Mouse (Mus musculus): Measurements from ENCODE around the gene Klhl33. TPM values are rescaled to one million over a fixed set of nuclear protein-coding genes. Genes with fewer than 3 reads are reported as not detected.
"Not testable (repeated sequence)": the region's sequence is repeated elsewhere in the genome, so short reads cannot be mapped to it uniquely, and the experiment has no call there.

Klhl33 gene
- 1 to 10 TPM; 5.7 to 5.9 TPM for total RNA-seq (2021)

DNA sequence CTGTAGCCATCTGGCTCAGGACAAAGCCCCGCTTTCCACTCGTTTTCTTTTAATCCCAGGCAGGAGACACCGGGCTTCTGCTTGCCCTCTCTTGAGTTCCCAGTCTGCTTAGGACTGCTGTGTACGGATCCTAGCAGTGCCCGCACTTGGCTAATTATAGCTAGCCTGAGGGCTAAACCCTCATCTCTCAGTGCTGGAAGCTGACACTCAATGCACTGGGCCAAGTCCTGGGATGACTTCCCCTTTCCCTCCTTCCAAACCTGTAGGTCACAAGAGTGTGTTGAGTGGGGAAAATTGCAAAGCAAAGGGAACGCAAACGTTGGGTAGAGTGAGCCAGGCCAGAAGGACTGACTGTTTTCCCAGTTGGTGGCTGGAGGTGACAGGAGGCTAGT, at the start of gene Klhl33:
TSS of gene Klhl33 (minus strand) at position 134 of the 392 bp plus-strand sequence.
- intact Hi-C loops (cut with DNase I): no loop called here
- DNase-seq: peak; percentile 38 to 43

DNA sequence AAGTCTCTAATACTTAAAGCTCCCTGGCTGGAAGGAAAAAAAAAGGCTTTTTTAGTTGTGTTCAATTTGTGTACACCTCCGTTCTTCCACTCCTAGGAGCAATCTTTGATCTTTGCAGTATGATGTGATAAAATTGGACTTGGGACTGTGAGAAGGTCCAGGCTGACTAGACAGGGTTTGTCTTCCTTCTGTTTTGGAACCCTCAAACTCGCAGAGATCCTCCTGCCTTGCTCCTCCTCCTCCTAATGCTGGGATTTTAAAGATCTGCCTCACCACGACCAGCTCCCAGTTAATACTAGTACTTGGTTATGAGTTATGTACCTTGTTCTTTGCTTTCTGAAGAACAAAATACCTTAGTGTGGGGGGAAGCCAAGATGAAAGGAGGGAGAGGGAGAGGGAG, 48.2 kb upstream of the Klhl33 start:
- intact Hi-C loops (cut with DNase I): loop anchor here (2.0 kb wide), 1 partner anchor 15 kb away; the partner anchor contains the start of genes Pip4p1 and Pnp
- not testable (repeated sequence) for DNase-seq

DNA sequence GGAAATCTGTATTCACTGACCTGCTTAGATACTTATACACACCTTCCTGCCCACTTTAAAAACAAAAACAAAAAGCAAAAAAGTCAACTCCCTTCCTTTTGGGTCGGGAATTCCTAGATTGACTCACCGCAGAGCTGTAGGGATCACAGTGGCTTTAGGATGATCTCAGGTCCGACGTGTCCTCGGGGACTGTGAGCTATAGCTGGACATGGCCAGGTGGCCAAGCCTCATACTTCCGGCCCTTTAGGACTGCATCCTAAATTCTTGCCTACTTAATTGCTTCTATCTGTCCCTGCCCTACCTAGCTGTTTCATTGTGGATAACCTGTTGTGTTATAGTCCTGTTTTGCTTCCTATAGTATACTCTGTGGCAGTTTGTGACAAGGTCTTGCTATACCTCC, 47.8 kb upstream of the Klhl33 start:
- intact Hi-C loops (cut with DNase I): loop anchor here (2.0 kb wide), 1 partner anchor 14 kb away; the partner anchor contains the start of genes Pip4p1 and Pnp
- DNase-seq: not testable (repeated sequence)

DNA sequence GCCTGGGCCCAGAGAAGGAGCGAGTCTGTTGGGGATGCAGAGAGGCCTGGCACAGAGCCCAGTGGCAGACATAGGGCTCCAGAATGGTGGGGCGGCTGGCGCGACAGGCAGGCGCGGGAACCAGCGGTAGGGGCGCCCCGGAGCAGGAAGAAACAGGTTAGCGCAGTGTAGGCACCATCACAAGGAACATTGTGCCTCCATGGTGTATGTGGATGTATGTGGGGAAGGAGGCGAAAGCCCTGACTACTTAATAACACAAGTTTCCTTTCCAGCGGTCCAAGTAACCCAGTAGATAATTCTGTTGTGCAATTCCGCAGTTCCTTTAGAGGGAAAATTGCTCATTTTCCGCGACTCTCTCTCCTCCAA, 47.3 kb upstream of the Klhl33 start:
- intact Hi-C loops (cut with DNase I): loop anchor here (2.0 to 5.0 kb wide), 2 partner anchors 14 to 68 kb away; partner anchors contain the start of genes Pip4p1 and Pnp
- not testable (repeated sequence) for DNase-seq

DNA sequence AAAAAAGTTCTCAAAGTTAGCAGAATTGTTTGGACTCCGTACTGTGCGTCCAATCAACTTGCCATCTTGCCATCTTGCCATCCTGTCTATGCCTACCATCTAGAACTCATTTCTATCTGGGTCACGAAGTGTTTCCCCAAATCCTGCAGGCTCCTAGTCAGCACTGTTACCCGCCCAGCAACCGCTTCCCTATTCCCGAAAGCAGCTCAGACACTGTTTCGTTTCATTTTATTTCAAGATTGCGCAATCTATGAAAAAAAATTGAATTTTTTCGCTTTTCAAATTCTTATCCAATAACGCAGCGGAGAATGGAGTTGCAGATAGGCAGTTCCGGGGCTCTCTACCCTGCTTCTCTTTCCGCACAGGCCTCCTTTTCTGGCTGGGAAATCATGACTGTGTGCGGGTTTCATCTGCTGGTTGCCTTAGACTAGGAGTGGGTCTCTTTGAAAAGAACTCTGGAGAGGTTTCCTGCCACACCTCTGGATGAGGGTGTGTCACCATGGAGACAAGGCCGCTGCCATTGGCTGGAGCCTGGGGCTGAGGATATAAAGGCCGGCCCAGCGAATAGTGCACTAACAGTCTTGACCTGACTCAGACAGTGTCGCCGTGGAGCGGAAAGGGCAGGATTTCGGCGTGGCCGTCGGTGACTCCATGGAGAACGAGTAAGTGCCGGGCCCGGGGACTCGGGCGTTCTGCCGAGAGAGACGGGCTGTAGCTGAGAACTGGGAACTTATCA, 46.8 kb upstream of the Klhl33 start, which contains the start of gene Gm49342:
TSS of gene Gm49342 (plus strand) at position 586 of the 736 bp plus-strand sequence.
- intact Hi-C loops (cut with DNase I): loop anchor here (2.0 to 5.0 kb wide), 2 partner anchors 13 to 68 kb away; partner anchors contain the start of genes Pip4p1 and Pnp

DNA sequence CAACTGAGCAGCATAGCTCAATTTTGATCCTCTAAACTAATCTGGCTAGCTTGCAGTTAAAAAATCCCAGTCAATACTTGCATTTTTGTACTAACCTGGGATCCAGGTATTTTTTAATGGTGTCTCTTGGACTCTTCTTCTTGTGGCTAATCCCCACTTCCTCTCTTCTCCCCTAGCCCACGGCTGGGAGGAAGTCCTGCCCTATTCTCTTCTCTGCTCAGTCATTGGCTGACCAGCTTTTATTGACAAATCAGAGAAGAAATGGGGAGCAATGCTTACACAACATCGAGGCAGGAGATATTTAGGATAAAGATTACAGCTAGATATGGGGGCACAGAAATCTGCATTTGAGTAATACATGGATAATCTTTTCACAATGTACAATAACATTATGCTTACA, 41.6 kb upstream of the Klhl33 start:
- intact Hi-C loops (cut with DNase I): no loop called here
- DNase-seq: no peak

More for the DNA sequence above, 46.8 kb upstream of the Klhl33 start, which contains the start of gene Gm49342:
- DNase-seq: peak; percentile 97

DNA sequence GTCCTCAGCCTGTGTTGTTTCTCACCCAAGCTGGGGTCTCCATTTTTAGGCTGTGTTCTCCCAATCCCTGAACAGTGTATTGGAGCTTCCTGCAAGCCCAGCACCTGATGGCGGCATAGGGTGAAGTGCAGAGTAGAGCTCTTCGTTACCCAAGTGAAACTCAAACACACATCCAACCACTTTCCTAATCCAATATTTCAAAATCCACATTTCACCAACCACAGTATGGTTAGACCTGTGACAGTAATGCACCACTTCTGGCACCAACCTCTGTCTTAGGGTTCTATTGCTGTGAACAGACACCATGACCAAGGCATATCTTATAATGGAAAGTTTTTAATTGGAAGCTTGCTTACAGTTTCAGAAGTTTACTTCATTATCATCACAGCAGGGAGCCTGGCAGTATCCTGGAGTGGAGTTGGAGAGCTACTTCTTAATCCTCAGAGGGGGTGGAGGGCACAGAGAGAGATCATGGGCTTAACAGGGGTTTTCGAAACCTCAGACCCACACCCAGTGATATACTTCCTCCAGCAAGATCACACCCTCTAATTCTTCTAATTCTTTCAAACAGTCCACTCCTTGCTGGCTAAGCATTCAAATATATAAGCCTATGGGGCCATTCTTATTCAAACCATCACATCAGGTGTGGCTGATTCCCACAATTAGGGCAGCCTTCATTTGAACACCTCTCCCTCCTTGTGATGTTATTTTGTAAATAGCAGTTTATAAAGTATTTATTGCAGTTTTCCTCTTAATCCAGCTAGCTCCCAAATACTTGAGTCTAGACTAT, 41.0 kb upstream of the Klhl33 start:
- intact Hi-C loops (cut with DNase I): no loop called here
- DNase-seq: no peak

DNA sequence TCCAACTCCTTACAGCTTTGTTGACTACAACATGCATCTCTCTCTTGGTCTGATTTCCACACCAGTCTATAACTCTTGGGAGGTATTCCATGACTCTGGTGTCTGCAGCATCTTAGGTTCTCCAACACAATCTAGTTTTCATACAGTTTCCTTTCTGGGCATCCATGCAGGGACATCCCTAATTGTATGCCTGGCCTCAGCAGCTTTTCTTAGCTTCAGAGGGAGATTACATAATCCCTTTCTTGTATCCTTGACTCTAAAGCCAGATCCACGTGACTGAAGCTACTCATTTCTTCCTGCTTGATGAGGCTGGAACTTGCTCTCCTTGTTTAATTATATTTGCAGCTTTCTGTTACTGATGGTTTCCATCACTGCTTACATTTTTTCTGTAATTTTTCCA, 39.3 kb upstream of the Klhl33 start:
- intact Hi-C loops (cut with DNase I): no loop called here
- no peak for DNase-seq

DNA sequence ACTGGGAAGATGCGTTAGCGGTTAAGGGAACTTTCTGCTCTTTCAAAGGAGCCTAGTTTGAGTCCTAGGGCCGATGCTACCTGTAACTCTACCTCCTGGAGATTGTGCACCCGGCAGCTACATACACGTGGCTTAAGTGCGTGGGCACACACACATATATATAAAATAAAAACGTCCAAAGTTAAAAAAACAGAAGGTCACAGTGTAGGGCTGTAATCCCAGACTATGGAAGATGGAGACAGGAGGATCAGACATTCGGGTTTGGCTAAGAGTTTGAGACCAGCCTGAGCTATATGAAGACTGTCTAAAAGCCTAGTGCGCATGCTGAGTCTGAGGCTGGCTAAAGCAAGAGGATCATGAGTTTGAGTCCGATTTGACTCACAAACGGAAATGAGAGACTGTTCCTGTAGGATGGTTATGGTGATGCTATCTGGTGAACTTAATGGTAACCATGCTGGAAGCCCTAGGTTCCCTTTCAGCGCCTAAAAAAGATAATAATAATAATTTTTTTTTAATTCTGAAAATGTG, 34.2 kb upstream of the Klhl33 start:
- peak in 1 of 2 experiments; percentile 9 for DNase-seq
- intact Hi-C loops (cut with DNase I): loop anchor here (2.0 to 5.0 kb wide), 2 partner anchors 13 to 131 kb away; partner anchors contain the start of gene Gm49342

DNA sequence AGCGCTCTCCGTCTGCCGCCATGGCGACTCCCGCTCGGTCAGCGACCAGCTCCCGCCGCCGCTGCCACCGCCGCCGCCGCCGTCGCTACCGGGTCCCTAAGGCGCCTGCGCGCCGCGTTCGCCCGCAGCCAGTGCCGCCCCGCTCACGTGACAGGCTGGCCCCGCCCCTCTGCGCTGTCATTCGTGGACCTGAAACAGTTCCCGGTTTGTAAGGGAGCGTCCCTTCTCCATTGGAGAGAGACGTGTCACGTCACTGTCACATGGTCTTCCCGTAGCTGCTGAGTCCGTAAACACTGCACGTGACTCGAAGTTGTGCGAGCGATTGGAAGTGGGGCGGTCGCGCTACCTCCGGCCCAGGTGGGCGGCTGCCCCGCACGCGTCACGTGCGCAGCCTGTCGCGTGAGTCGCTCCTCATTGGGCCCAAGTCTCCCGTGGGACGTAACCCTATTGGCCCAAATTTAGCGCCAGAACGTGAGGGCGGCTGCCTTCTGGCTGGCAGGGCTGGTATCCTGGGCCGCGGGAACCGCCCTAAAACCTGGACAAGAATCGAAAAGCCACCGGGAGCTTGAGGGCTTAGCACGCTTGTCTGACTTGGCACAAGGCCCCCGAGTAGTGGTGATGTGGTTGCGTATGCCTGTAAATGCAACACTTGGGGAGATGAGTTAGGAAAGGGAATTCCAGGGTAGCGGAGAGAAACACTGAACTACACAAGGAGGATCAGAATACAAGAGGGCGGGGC, 33.6 kb upstream of the Klhl33 start, which contains the start of the genes Pip4p1 and Pnp:
TSS of gene Pip4p1 (minus strand) at position 103 of the 739 bp plus-strand sequence.
TSS of gene Pnp (plus strand) at position 329 of the 739 bp plus-strand sequence.
- intact Hi-C loops (cut with DNase I): loop anchor here (2.0 to 5.0 kb wide), 2 partner anchors 14 to 131 kb away; partner anchors contain the start of gene Gm49342
- peak; percentile 99 to 100 for DNase-seq

DNA sequence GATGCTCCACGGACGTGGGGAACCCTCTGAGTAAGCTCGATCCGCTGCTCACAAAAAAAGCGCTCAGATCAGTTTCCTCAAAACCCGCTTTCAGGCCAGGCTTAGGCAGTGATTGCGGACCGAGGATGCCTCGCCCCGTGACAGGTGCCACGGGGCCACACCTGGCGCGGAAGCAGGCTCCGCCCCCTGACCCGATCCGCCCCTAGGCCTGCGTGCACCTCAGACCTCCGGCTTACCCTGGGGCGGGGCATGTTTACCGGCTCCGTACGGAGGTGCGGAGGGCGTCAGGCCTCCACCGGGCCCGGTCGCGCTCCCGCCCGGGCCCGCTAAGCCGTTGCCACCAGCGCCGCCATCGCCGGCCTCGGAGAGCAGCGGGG, 33.1 kb upstream of the Klhl33 start:
- intact Hi-C loops (cut with DNase I): loop anchor here (2.0 to 5.0 kb wide), 2 partner anchors 14 to 132 kb away; partner anchors contain the start of gene Gm49342

DNA sequence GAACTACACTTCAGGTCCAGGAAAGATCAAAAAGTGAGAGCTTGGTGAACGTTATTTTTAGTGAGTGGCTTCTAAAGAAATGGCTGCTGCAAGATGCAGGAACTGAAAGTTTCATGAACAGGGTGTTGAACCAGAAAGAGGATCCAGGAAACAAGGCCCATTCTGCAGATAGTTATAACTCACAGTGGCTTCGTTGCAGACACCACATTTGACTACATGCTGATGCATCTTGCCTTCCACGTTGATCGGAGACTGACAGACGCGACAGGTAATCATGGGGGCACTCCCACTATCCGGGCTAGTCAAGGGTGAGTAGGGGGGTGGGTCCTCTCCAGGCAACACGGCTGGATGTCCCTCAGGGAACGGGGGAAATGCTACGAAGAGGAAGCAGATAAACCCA, 32.6 kb upstream of the Klhl33 start:
- DNase-seq: peak in 1 of 2 experiments; percentile 16
- intact Hi-C loops (cut with DNase I): loop anchor here (2.0 to 10.0 kb wide), 3 partner anchors 15 to 132 kb away; partner anchors contain the start of genes Ccnb1ip1, Gm49342 and Parp2

More for the DNA sequence above, 33.1 kb upstream of the Klhl33 start:
- DNase-seq: peak in 1 of 2 experiments; percentile 47

DNA sequence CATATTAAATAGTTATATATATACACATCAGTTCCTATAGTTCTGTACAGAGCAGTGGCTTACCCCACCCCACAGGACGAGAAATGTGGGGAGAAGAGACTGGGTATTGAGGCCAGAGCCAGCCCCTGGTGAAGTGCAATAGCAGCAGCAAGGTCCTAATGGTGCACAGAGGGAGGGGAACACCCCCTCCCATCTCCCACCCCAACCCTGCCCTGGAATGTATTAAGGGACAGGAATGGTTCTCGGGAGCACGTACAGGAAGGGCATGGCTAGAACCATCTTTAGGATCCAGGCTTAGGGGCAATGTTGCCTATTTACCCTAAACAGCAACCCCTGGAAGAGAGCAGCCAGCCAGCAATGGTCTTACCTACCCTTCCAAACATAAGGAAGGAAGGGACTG, 30.1 kb upstream of the Klhl33 start:
- intact Hi-C loops (cut with DNase I): loop anchor here (10.0 kb wide), 1 partner anchor 123 kb away; the partner anchor contains the start of genes Ccnb1ip1 and Parp2
- DNase-seq: no peak

DNA sequence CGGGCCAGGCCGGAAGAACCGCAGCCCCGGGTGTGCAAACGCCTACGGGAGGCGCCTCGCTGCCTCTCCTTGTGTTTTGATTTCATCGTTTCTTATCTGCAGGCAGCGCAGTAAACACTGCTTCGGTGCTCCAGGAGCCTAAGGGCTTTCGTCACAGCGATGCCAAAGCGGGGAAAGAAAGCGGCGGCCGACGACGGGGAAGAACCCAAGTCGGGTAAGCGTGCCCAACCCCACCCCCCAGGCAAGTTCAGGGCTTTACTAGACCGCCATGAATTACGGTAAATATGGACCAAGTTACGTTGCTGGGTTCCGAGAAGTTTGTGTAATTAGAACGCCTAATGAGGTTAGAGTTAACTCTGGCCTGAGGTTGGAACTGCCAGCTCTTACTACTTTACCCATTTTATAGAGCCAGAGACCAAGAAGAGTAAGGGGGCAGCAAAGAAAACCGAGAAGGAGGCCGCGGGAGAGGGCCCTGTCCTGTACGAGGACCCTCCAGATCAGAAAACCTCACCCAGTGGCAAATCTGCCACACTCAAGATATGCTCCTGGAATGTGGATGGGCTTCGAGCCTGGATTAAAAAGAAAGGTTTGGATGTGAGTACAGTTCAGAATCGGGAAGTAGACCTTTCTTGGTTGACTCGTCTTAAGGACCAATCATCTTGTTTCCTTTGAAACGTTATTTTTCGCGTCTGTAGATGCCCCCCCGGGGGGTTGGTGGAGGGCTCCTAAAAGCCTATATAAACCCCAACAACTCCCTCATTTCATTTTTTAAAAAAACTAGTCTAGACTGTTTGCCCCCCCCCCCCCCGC, 28.0 kb upstream of the Klhl33 start:
- intact Hi-C loops (cut with DNase I): loop anchor here (10.0 kb wide), 1 partner anchor 121 kb away; the partner anchor contains the start of genes Ccnb1ip1 and Parp2

DNA sequence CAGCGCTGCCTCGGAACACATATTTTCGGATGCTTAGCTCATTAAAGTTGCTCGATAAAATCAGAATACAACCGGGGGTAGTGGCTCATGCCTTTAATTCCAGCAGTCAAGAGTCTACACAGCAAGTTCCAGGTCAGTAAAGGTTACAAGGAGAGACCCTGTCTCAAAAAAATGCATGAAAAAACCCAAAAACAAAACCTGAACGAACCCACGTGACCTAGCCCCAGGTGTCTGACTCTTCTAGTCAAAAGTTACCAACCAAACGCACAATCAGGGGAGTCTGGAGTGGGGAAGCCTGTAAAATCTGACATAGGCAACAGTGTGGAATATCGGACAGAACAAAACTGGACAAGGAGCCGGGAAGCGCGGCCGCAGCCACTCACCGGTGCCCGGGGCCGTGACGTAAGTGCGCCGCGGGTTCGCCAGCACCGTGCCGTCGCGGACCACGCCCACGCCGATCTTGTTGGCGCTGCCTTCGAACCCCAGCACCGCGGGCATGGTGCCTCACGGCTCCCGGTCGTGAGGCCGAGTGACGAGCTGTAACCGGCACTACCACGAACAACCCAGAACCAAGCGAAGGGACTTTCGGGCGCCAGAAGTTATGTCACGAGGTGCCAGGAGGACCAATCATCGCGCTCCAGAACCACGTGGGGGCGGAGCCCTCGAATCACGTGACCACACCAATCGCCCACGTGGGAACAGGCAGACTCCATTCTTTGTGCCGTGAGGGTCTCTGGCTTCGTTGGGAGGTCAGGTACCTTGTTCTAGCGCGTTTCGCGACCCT, 27.2 kb upstream of the Klhl33 start, which contains the start of the genes Osgep and Apex1:
TSS of gene Osgep (minus strand) at position 613 of the 784 bp plus-strand sequence.
TSS of gene Apex1 (plus strand) at position 688 of the 784 bp plus-strand sequence.
- intact Hi-C loops (cut with DNase I): loop anchor here (10.0 kb wide), 1 partner anchor 120 kb away; the partner anchor contains the start of genes Ccnb1ip1 and Parp2
- DNase-seq: peak; percentile 97

More for the DNA sequence above, 28.0 kb upstream of the Klhl33 start:
- peak in 1 of 2 experiments; percentile 15 for DNase-seq

DNA sequence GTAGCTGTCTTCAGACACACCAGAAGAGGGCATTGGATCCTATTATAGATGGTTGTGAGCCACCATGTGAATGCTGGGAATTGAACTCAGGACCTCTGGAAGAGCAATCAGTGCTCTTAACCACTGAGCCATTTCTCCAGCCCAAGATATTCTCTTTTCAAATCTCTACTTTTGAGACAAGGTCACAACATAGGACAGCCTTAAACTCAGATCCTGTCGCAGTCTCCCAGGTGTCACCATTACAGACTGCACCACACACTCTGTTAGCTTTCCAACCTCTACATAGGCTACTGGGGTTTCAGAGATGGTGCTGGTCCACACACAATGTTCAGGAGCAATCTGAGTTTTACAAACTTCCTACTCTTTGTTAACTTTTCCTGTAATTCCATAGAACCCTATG, 26.1 kb upstream of the Klhl33 start:
- intact Hi-C loops (cut with DNase I): loop anchor here (10.0 kb wide), 1 partner anchor 119 kb away; the partner anchor contains the start of genes Ccnb1ip1 and Parp2

DNA sequence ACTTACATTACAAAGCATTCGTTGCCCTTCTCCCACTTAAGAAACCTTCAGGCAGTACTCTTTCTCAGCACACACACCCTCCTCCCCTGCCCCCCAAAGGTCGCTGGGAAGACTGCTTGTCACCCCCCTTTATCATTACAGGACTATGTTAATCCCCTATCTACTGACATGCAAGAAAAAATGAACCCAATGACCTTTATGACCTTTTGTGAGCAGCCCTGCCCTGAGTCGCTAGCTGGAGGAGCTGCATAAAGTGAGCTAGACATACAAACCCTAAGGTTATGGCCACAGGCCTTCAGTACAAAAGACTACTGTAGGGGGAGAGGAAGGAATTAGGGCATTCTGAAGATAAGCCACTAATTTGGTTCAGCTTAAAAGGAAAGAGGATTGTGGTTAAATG, 14.0 kb upstream of the Klhl33 start:
- DNase-seq: no peak
- intact Hi-C loops (cut with DNase I): no loop called here

More for the DNA sequence above, 26.1 kb upstream of the Klhl33 start:
- not testable (repeated sequence) for DNase-seq
